Mouse (Mus musculus) cortical plate, adult 2 months (tissue): ENCODE data around the gene Ddx54. TPM values are rescaled to one million over a fixed set of nuclear protein-coding genes. Genes with fewer than 3 reads are reported as not detected.

Experiments used
- H3K27ac ChIP-seq: fragments of 200-500 bp; 2 replicates; pipeline ENCODE4 v1.5.1; 2012; ENCODE audit warnings: low read length, control low read depth, inconsistent platforms; ENCODE audit not compliant: insufficient read depth
- H3K4me1 ChIP-seq: fragments of 200-500 bp; 2 replicates; pipeline ENCODE4 v1.6.1; 2011; ENCODE audit warnings: low read length; ENCODE audit not compliant: control insufficient read depth, insufficient read depth
- H3K4me3 ChIP-seq: fragments of 200-500 bp; 2 replicates; pipeline ENCODE4 v1.5.1; 2011; ENCODE audit warnings: mild to moderate bottlenecking, low read length, control low read depth; ENCODE audit not compliant: insufficient read depth
- CTCF ChIP-seq: fragments of 200-500 bp; IDR thresholded peaks from 2 replicates; pipeline ENCODE4 v1.5.1; 2011; ENCODE audit warnings: mild to moderate bottlenecking, control low read depth, low read length; ENCODE audit not compliant: insufficient read depth; ENCODE audit errors: extremely low read depth
- POLR2A ChIP-seq: fragments of 200-500 bp; IDR thresholded peaks from 2 replicates; pipeline ENCODE4 v1.6.1; 2011; ENCODE audit warnings: mild to moderate bottlenecking, low read length, control low read depth; ENCODE audit not compliant: insufficient read depth; ENCODE audit errors: extremely low read depth
- polyA plus RNA-seq: library from polyadenylated mRNA; depleted of rRNA; stranded (reverse); fragments of >200 nt; gene quantifications from 2 replicates; pipeline ENCODE4 v1.2.3, GENCODE M21; 2012

The Ddx54 gene
- polyA plus RNA-seq, 1 experiment, result 31.0 TPM

- TF ChIP-seq CTCF (no peak), POLR2A (no peak)
Measured at GRCm38 (mm10) chr5:120634131-120634530, 21.6 kb downstream of the Ddx54 start, which contains the start of gene Cfap73. Gene Cfap73 (minus strand): TSS chr5:120634235.

GRCm38 (mm10) chr5:120634860-120635259 is 22.3 kb downstream of the Ddx54 start:
- no peak overlapping the region for H3K4me3 ChIP-seq
- TF ChIP-seq POLR2A, result no peak
- no peak for TF ChIP-seq CTCF

More at GRCm38 (mm10) chr5:120634131-120634530, 21.6 kb downstream of the Ddx54 start, which contains the start of gene Cfap73:
- Histone ChIP-seq H3K27ac (no peak within 1 kb of the TSS), H3K4me3 (no peak within 1 kb of the TSS), H3K4me1 (peaks cover 2% of the 10 kb centered on the region; the same call in 1 of the 2 replicates)

GRCm38 (mm10) chr5:120635633-120636032 is 23.1 kb downstream of the Ddx54 start:
- H3K27ac ChIP-seq, result peak overlapping the region; percentile 64; the same call in 1 of the 2 replicates
- no peak overlapping the region for H3K4me3 ChIP-seq
- TF ChIP-seq CTCF (no peak), POLR2A (no peak)
- H3K4me1 ChIP-seq, result peaks cover 4% of the 10 kb centered on the region

More at GRCm38 (mm10) chr5:120634860-120635259, 22.3 kb downstream of the Ddx54 start:
- Histone ChIP-seq H3K27ac (no peak overlapping the region), H3K4me1 (peaks cover 2% of the 10 kb centered on the region; the same call in 1 of the 2 replicates)

GRCm38 (mm10) chr5:120640094-120640493 is 27.6 kb downstream of the Ddx54 start:
- Histone ChIP-seq H3K27ac (no peak overlapping the region), H3K4me1 (peaks cover 4% of the 10 kb centered on the region), H3K4me3 (no peak overlapping the region)
- TF ChIP-seq POLR2A (no peak), CTCF (no peak)

GRCm38 (mm10) chr5:120643365-120644085 is 31.0 kb downstream of the Ddx54 start:
- TF ChIP-seq POLR2A (no peak), CTCF (no peak)
- Histone ChIP-seq H3K4me3 (no peak overlapping the region), H3K27ac (no peak overlapping the region), H3K4me1 (peaks cover 4% of the 10 kb centered on the region)

GRCm38 (mm10) chr5:120644227-120644626 is 31.7 kb downstream of the Ddx54 start:
- no peak for TF ChIP-seq POLR2A
- no peak for TF ChIP-seq CTCF
- H3K4me1 ChIP-seq, result peaks cover 4% of the 10 kb centered on the region
- no peak overlapping the region for H3K27ac ChIP-seq
- H3K4me3 ChIP-seq, result no peak overlapping the region

GRCm38 (mm10) chr5:120645851-120646250 is 33.3 kb downstream of the Ddx54 start:
- Histone ChIP-seq H3K4me1 (peaks cover 2% of the 10 kb centered on the region; the same call in 1 of the 2 replicates), H3K4me3 (no peak overlapping the region), H3K27ac (no peak overlapping the region)
- TF ChIP-seq CTCF, result no peak
- TF ChIP-seq POLR2A, result no peak

GRCm38 (mm10) chr5:120647361-120647760 is 34.8 kb downstream of the Ddx54 start:
- Histone ChIP-seq H3K4me3 (no peak overlapping the region), H3K27ac (no peak overlapping the region), H3K4me1 (peaks cover 4% of the 10 kb centered on the region)
- no peak for TF ChIP-seq POLR2A
- TF ChIP-seq CTCF, result no peak

GRCm38 (mm10) chr5:120647814-120648491 is 35.4 kb downstream of the Ddx54 start:
- TF ChIP-seq POLR2A (no peak), CTCF (no peak)
- H3K27ac ChIP-seq, result peak overlapping the region; percentile 68
- H3K4me1 ChIP-seq, result peaks cover 7% of the 10 kb centered on the region
- H3K4me3 ChIP-seq, result no peak overlapping the region; the same call in 1 of the 2 replicates
